Mouse (Mus musculus) 3T3-L1 (cell line): ENCODE measurements around the gene Aadac.

Experiments
- DNase-seq: peaks from one replicate; pipeline ENCODE4 v3.0.0-alpha.2; 2015; ENCODE audit warnings: low read depth, low spot score

Aadac gene

DNA sequence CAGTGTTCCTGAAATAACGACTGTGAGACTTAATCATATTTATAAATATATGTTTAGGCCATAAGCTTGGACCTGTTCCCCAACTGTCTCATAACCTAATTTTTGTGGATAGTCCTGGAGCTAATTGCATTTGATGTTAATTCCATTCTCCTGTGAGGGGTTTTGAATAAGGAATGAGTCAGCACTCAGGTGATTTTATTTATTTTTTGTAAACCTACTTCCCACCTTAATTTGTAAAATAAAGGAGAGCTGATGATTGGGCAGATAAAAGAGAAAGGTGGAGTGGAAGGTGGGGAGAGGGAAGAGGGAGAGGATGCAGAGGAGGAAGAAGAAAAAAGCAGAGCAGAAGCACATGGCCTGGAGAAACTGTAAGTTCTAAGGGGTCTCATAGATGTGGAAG lies at the start of gene Aadac:
TSS of gene Aadac (plus strand) at position 301 of the 400 bp plus-strand sequence.
- no peak for DNase-seq

GRCm38 (mm10) chr3:60003622-60004021 lies 21.9 kb upstream of the Aadac start:
- no peak for DNase-seq

DNA sequence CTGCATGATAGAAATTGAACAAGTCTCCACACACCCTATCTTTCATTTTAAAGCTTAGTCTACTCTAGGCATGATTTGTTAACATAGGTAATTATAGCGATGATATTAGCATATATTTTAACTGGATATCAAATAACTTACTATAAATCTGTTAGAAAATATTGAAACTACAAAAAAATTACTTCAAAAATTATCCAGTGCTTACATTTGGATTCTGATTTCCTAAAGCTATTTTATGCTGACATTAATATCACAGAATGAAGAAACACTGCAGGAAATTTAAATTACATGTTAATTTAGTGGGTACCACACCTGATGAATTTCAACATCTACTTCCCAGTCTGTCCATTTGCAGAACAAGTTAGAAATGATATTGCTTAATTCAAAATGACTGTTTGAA lies 19.1 kb upstream of the Aadac start, which contains the start of gene Aadacl2:
TSS of gene Aadacl2 (plus strand) at position 301 of the 400 bp plus-strand sequence.
- DNase-seq, result no peak

DNA sequence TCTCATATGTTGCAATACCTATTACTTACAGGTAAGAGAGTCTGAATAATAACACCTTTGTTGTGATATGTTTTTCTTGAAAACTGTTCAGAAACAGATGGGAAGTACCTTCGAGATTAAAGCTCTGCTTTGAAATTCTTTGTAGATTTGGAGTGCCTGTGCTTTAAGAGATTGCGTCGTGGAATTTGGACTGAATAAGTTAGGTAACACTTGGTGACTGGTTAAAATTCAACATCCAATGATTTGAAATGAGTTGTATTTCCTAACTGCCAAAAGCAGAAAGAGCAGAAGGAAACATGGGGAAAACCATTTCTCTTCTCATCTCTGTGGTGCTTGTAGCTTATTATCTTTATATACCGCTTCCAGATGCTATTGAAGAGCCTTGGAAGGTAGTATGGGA lies 6.0 kb downstream of the Aadac start:
- no peak for DNase-seq

DNA sequence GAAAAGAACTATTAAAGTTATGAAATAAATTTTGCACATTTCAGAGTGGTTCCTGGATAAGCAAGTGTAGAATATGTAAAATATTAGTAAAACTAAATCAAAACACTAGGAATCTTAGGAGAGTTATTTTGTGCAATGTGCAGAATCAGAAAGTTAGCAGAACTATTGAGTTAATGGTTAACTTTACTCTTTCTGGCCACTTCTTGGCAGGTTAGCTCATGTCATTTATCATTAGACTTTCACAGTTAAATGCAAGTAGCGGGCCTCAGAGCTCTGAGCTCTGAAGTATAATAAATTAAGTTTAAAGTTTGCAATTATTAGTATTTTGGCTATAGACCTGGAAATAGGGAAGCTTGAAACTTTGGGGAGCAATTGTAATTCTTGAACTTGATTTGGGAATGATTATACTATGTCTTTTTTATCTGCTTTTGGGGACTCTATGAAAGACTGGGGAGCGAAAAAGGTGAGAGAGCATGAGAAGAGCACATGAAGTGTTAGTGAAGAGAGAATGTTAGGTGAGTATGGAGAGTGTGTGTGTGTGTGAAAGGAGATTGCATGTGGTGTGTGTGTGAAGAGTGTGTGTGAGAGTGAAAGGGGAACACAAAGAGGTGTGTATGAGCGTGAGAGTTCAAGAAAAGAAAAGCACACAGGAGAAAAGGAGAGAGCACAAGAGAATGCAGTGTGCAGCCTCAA lies 20.9 kb downstream of the Aadac start:
- no peak for DNase-seq

GRCm38 (mm10) chr3:60053231-60053927 lies 27.9 kb downstream of the Aadac start:
- no peak for DNase-seq

GRCm38 (mm10) chr3:60053931-60054330 lies 28.4 kb downstream of the Aadac start:
- DNase-seq, result no peak

GRCm38 (mm10) chr3:60056451-60056850 lies 30.9 kb downstream of the Aadac start:
- peak; percentile 70 for DNase-seq

DNA sequence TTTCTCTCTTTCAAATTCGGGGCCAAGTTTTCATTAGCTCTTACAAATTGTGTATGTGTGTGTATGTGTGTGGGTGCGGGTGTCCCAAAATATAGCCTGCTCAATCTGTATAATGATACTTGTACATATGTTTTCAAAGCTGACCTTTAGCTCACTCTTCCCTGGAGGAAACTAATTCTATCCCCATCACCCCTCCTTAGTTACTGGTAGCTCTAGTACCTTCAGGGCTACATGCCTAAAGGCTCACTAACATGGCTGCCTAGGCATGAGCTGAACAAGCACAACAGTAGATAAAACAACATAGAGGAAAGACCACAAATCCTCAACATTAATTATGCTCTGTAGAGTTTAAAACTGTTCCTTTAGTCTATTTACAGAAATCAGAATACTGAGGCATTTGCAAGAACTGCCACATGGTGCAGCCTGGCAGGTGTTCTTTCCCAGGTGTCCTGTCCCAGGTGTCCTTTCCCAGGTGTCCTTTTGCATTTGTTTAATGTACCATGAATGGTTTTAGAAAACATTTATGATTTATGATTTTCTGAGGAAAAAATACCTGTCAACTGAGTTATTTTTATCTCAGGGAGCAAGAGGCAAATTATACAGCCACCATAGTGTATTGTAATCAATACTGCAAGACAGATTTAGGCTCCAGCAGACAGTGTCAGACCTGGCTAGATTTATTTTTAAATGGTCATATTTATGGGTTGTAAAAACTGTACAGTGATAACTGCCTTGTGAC lies 31.7 kb downstream of the Aadac start:
- DNase-seq, result no peak

GRCm38 (mm10) chr3:60057809-60058082 lies 32.2 kb downstream of the Aadac start:
- DNase-seq, result no peak

- DNase-seq, result no peak
Observed at GRCm38 (mm10) chr3:60078883-60079415, 53.4 kb downstream of the Aadac start.

DNA sequence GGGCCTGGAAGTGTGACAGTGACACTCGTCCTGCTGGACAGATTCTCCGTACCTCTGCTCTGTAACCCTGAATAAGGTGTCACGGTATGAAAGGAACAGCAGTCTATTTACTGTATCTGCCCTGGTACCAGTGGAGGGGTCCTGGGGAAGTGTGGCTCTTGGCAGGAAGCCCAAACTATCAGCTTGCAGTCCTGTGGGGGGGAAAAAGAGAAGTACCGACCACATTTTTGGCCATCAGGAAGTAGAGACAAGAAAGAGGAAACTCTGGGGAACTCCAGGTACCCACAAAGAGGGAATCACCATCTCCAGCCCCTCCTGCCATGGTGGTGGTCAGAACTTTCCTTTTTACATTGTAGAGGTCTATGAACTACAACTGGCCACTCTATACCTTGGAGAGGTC lies 55.1 kb downstream of the Aadac start:
- no peak for DNase-seq

- DNase-seq, result no peak
Observed at GRCm38 (mm10) chr3:60081648-60082047, 56.1 kb downstream of the Aadac start, which contains the start of gene Sucnr1. TSS of gene Sucnr1 (plus strand) at chr3:60081869.

- DNase-seq, result no peak
Observed at GRCm38 (mm10) chr3:60082746-60083145, 57.2 kb downstream of the Aadac start.

DNA sequence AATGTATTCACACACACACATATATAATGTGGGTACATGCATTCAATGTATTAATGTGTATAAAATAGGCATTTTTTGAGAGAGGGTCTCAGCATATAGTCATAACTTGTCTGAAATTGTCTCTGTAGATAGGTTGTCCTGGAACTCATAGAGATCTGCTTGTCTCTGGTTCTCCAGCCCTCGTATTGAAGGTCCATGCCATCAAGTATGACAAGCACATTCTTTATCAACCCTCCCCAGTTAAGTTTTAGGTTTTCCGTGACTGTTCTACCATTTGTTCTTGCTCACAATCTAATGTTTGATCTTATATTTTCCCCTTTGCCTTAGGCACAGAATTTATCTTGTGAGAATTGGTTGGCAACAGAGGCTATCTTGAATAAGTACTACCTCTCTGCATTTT lies 60.2 kb downstream of the Aadac start:
- DNase-seq, result no peak
